Mouse (Mus musculus): ENCODE results near the gene Slc2a9. TPM values are rescaled to one million over a fixed set of nuclear protein-coding genes. Genes with fewer than 3 reads are reported as not detected.

The Slc2a9 gene
- polyA plus RNA-seq, 1 experiment from 2014 or later: 4.0 TPM

DNA sequence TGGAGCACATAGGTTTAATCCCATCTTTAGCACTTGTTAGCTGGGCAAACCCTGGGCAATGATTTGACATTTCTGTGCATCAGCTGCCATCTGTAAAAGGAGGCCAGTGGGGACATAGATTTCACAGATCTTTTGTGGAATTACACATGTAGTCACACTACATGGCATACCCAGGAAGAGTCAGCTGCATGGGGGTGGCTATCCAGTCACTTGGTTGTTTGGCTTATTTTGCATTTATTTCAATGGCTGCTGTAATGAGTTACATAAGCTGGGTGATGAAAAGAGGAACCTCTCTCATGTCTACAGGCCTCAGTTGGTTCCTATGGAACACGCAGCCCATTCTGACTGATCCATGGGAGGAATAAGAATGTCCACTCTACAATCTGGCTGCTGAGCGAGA, 143.2 kb downstream of the Slc2a9 start:
- ATAC-seq (ENCODE audit: low read depth): no peak
- H3K9me3 ChIP-seq (replicated peaks; ENCODE audit: control insufficient read depth, low read length): no peaks in the 10 kb centered on the region
- no peaks in the 10 kb centered on the region for H3K36me3 ChIP-seq (ENCODE audit: control insufficient read depth, insufficient read depth)
- H3K27ac ChIP-seq (ENCODE audit: low read length): no peak overlapping the region
- WGBS (ENCODE audit: insufficient replicate concordance): 54% methylated on average over 2 of the region's 2 CpGs
- no peak overlapping the region for H3K4me3 ChIP-seq (ENCODE audit: low read depth, low read length)
- H3K4me1 ChIP-seq (ENCODE audit: control insufficient read depth, low read depth, low read length): no peaks in the 10 kb centered on the region
- no peak overlapping the region for H3K4me2 ChIP-seq (ENCODE audit: low read depth, low read length)
- H3K9ac ChIP-seq (ENCODE audit: low read depth, low read length): no peak overlapping the region
- no peaks in the 10 kb centered on the region for H3K27me3 ChIP-seq (ENCODE audit: control insufficient read depth, insufficient read depth, low read depth, low read length)

DNA sequence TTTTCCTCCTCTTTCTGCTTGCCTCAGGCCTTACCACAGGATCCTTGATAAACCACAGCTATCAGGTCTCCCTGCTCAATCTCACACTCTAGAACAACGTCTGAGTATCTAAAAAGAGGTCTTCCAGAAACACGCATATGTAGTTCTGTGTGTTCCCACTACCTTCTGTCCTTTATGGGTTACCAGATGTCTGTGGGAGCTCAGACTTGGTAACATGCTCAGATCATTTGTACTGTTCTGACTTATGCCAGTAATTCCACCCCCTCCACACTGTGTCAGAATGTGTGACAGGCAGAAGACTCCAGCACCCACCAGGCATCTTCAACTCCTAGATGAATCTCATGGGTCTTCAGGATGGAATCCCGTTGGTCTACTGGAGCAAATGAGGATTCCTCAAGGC, 146.0 kb downstream of the Slc2a9 start:
- Histone ChIP-seq H3K4me1 (ENCODE audit: control insufficient read depth, low read depth, low read length) (no peaks in the 10 kb centered on the region), H3K27me3 (ENCODE audit: control insufficient read depth, insufficient read depth, low read depth, low read length) (no peaks in the 10 kb centered on the region), H3K9me3 (replicated peaks; ENCODE audit: control insufficient read depth, low read length) (no peaks in the 10 kb centered on the region), H3K27ac (ENCODE audit: low read length) (no peak overlapping the region), H3K4me3 (ENCODE audit: low read depth, low read length) (no peak overlapping the region), H3K4me2 (ENCODE audit: low read depth, low read length) (no peak overlapping the region), H3K9ac (ENCODE audit: low read depth, low read length) (no peak overlapping the region), H3K36me3 (ENCODE audit: control insufficient read depth, insufficient read depth) (no peaks in the 10 kb centered on the region)
- 64% methylated on average over 3 of the region's 3 CpGs for WGBS (ENCODE audit: insufficient replicate concordance)
- no peak for ATAC-seq (ENCODE audit: low read depth)

DNA sequence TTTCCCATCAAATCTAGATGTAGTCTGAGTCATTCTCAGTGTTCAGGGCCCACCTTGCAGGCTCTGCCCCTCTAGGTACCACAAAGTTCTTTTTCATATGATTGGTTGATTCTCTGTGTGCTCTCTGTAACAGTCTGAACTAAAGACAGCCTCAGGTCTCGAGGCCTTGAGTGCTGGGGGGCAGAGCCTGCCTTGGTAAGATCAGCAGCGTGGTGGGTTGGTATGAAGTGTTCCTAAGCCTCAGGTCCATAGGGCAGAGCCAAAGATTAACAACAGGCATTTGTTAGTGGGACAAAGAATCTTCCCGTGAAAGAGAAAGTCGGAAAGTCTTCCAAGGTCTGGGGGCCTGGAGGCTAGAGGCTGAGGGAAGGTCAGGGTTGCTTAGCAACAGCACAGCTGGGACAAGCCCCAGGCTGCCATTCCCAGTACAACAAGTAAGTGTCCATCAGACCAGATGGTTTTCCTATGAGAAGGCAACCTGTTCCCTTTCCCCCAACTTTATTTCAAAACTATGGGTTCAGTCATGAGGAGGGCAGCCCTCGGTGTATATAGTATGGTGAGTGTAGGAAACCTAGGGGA, 152.5 kb downstream of the Slc2a9 start:
- Histone ChIP-seq H3K4me2 (ENCODE audit: low read depth, low read length) (no peak overlapping the region), H3K4me3 (ENCODE audit: low read depth, low read length) (no peak overlapping the region), H3K27me3 (ENCODE audit: control insufficient read depth, insufficient read depth, low read depth, low read length) (no peaks in the 10 kb centered on the region), H3K9ac (ENCODE audit: low read depth, low read length) (no peak overlapping the region), H3K9me3 (replicated peaks; ENCODE audit: control insufficient read depth, low read length) (no peaks in the 10 kb centered on the region), H3K4me1 (ENCODE audit: control insufficient read depth, low read depth, low read length) (no peaks in the 10 kb centered on the region), H3K36me3 (ENCODE audit: control insufficient read depth, insufficient read depth) (no peaks in the 10 kb centered on the region), H3K27ac (ENCODE audit: low read length) (no peak overlapping the region)
- no peak for ATAC-seq (ENCODE audit: low read depth)
- 57% methylated on average over 5 of the region's 5 CpGs for WGBS (ENCODE audit: insufficient replicate concordance)

DNA sequence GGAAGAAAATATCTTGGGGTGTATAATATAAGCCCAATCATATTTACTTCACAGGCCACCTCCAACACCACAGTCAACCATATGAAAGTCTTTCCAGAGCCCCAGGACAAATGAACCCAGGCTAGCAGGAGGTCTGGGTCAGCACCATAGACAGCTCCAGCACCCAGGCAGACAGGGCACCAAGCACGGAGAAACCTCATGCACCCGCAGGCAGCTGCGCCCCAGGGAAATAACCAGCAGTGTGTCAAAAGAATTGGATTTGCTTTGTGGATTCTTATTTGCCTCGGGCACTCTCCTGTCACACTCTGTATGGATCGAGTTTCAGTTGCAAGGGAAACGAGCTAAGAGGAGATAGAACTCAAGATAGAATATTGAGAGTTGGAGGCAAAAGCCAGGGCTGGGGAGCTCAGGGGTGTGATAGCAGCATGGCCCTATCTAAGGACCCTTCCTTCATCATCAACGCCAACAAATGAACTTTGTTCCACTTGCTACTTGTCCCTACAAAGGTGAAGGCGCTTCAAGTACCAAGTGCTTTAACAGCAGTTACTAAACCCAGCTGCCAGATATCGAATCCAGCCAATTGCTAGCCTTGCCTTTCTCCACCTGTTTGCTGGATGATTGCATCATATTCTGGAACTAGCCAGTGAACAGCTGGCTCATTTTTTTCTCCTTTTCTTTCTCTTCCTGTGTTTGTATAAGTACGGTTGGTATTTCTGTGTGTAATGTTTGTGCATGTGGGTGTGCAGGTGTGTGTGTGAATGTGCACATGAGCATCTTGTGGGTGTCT, 156.1 kb downstream of the Slc2a9 start:
- no peak for ATAC-seq (ENCODE audit: low read depth)
- Histone ChIP-seq H3K9ac (ENCODE audit: low read depth, low read length) (no peak overlapping the region), H3K27me3 (ENCODE audit: control insufficient read depth, insufficient read depth, low read depth, low read length) (no peaks in the 10 kb centered on the region), H3K9me3 (replicated peaks; ENCODE audit: control insufficient read depth, low read length) (no peaks in the 10 kb centered on the region), H3K4me1 (ENCODE audit: control insufficient read depth, low read depth, low read length) (no peaks in the 10 kb centered on the region), H3K36me3 (ENCODE audit: control insufficient read depth, insufficient read depth) (no peaks in the 10 kb centered on the region), H3K4me2 (ENCODE audit: low read depth, low read length) (no peak overlapping the region), H3K27ac (ENCODE audit: low read length) (no peak overlapping the region), H3K4me3 (ENCODE audit: low read depth, low read length) (no peak overlapping the region)
- WGBS (ENCODE audit: insufficient replicate concordance): 25% methylated on average over 10 of the region's 10 CpGs

DNA sequence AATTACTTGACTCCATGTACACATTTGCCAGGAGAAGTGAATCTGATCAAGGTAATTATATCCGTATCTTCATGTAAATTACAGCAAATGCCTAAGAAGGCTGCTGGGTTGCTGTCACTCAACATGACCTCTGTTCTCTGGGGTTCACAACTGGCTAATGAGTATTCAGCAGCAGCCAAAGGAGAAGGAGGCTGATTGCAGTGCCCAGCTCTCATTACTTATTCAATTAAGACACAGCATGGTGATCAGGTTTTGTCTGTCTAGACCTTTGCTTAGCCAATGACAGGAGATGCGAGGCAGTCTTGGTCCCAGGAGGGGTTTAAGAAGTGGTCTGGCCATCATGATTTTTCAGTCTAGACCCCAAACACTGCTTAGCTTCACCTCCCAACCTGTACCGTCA, 159.8 kb downstream of the Slc2a9 start:
- no peak for ATAC-seq (ENCODE audit: low read depth)
- no peak overlapping the region for H3K4me2 ChIP-seq (ENCODE audit: low read depth, low read length)
- H3K27ac ChIP-seq (ENCODE audit: low read length): no peak overlapping the region
- no peaks in the 10 kb centered on the region for H3K36me3 ChIP-seq (ENCODE audit: control insufficient read depth, insufficient read depth)
- H3K4me3 ChIP-seq (ENCODE audit: low read depth, low read length): no peak overlapping the region
- H3K4me1 ChIP-seq (ENCODE audit: control insufficient read depth, low read depth, low read length): no peaks in the 10 kb centered on the region
- no peak overlapping the region for H3K9ac ChIP-seq (ENCODE audit: low read depth, low read length)
- WGBS (ENCODE audit: insufficient replicate concordance): 58% methylated on average over 3 of the region's 3 CpGs
- no peaks in the 10 kb centered on the region for H3K27me3 ChIP-seq (ENCODE audit: control insufficient read depth, insufficient read depth, low read depth, low read length)
- no peaks in the 10 kb centered on the region for H3K9me3 ChIP-seq (replicated peaks; ENCODE audit: control insufficient read depth, low read length)

DNA sequence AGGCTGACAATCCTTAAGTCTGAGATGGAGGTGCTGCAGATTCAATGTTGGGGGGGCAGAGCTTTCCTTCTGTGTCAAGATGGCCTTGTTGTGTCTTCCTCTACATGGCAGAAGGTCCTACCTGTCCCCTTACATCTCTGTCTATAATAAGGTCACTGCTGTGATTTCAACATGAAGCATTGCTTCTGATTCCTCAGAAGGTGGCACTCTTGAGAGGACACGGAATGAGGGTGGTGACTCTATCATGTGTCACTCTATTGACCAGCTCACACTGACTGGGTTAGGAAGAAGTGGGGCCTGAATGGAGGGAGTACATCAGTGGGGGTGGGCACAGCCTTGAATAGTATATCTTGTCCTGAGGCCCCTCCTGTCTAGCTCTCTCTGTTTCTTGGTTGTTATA, 168.4 kb downstream of the Slc2a9 start:
- Histone ChIP-seq H3K27me3 (ENCODE audit: control insufficient read depth, insufficient read depth, low read depth, low read length) (no peaks in the 10 kb centered on the region), H3K27ac (ENCODE audit: low read length) (no peak overlapping the region), H3K9ac (ENCODE audit: low read depth, low read length) (no peak overlapping the region), H3K9me3 (replicated peaks; ENCODE audit: control insufficient read depth, low read length) (no peaks in the 10 kb centered on the region), H3K4me3 (ENCODE audit: low read depth, low read length) (no peak overlapping the region), H3K4me1 (ENCODE audit: control insufficient read depth, low read depth, low read length) (no peaks in the 10 kb centered on the region), H3K4me2 (ENCODE audit: low read depth, low read length) (no peak overlapping the region), H3K36me3 (ENCODE audit: control insufficient read depth, insufficient read depth) (no peaks in the 10 kb centered on the region)
- ATAC-seq (ENCODE audit: low read depth): no peak
- WGBS (ENCODE audit: insufficient replicate concordance): 29% methylated on average over 1 of the region's 1 CpGs

DNA sequence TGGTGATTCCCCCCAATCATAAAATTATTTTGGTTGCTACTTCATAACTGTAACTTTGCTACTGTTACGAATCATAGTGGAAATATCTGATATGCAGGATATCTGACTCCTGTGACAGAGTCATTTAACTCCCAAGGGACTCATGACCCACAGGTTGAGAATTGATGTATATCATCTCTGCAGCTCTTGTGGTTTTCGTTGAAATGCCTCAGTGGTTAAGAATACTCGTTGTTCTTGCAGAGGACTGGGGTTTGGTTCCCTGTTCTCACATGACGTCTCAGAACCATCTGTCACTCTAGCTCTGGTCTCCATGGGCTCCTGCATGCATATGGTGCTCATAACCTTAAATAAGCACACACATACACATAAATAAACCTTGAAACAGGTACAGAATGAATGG, 169.6 kb downstream of the Slc2a9 start:
- H3K4me1 ChIP-seq (ENCODE audit: control insufficient read depth, low read depth, low read length): no peaks in the 10 kb centered on the region
- no peak for ATAC-seq (ENCODE audit: low read depth)
- no peaks in the 10 kb centered on the region for H3K36me3 ChIP-seq (ENCODE audit: control insufficient read depth, insufficient read depth)
- H3K27me3 ChIP-seq (ENCODE audit: control insufficient read depth, insufficient read depth, low read depth, low read length): no peaks in the 10 kb centered on the region
- no peak overlapping the region for H3K27ac ChIP-seq (ENCODE audit: low read length)
- 28% methylated on average over 4 of the region's 4 CpGs for whole genome bisulfite sequencing (ENCODE audit: insufficient replicate concordance)
- no peaks in the 10 kb centered on the region for H3K9me3 ChIP-seq (replicated peaks; ENCODE audit: control insufficient read depth, low read length)
- H3K4me3 ChIP-seq (ENCODE audit: low read depth, low read length): no peak overlapping the region
- no peak overlapping the region for H3K4me2 ChIP-seq (ENCODE audit: low read depth, low read length)
- H3K9ac ChIP-seq (ENCODE audit: low read depth, low read length): no peak overlapping the region

DNA sequence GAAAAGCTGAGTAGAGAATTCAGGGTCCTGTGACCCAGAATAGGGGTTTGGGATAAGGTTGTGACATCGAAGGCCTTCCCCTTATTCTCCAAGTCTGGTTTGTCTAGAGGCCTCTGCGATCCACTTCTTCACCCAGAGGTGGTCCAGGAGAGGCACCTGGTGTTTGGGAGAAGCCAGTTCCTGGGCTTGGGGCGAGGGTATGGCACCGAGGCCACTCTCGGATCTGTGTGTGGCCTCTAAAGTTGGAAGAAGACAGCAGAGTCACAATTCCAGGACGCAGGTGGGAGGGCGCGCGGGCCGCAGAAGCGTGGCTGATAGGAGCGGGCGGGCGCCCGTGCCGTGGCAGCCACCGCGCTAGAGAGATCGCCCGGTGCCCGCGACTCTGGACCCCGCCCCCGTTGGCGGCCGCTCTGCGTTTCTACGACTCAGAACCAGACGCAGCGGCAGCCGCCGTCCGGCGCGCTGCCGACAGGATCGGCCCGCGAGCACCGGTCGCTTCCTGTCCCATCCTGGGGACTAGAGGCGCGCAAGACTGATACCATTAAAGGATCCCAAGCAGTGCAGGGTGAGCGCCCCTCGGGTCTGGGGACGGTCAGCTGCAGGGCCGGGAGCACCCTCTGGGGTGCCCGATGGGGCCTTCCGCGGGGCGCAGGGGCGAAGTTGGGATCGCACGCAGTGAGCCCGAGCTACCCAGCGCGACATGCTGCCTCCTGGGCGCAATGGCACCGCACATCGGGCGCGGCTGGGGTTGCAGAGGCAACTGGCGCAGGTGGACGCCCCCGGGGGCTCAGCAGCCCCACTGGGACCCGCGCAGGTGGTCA, 183.8 kb downstream of the Slc2a9 start, which contains the start of gene Drd5:
Drd5 (plus strand) TSS at position 402 of the 821 bp plus-strand sequence.
- H3K4me1 ChIP-seq (ENCODE audit: control insufficient read depth, low read depth, low read length): no peaks in the 10 kb centered on the region
- H3K4me3 ChIP-seq (ENCODE audit: low read depth, low read length): no peak within 1 kb of the TSS
- H3K4me2 ChIP-seq (ENCODE audit: low read depth, low read length): no peak within 1 kb of the TSS
- 2% methylated on average over 67 of the region's 67 CpGs for WGBS (ENCODE audit: insufficient replicate concordance)
- H3K27ac ChIP-seq (ENCODE audit: low read length): no peak within 1 kb of the TSS
- ATAC-seq (ENCODE audit: low read depth): no peak
- peaks cover 29% of the 10 kb centered on the region for H3K27me3 ChIP-seq (ENCODE audit: control insufficient read depth, insufficient read depth, low read depth, low read length)
- no peaks in the 10 kb centered on the region for H3K36me3 ChIP-seq (ENCODE audit: control insufficient read depth, insufficient read depth)
- H3K9me3 ChIP-seq (replicated peaks; ENCODE audit: control insufficient read depth, low read length): no peaks in the 10 kb centered on the region
- no peak within 1 kb of the TSS for H3K9ac ChIP-seq (ENCODE audit: low read depth, low read length)

DNA sequence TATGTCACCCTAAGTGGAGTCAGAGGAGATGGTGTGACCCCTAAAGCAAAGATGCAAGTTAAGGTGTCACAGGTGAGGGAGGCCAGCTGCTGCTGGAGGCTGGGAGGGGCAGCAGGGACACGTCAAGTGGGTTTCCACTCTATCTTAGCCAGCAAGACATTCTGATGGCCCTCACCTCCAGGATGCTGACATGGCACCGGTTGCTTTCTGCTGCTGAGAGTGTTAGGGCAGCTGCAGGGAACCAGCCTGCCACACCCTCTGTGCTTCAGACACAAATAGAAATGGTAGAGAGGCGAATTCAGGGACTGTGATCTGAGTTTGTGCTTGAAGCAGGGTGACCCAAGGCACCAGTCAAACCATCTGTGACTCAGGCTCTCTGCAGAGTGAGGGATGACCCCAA, 193.1 kb downstream of the Slc2a9 start:
- H3K36me3 ChIP-seq (ENCODE audit: control insufficient read depth, insufficient read depth): no peaks in the 10 kb centered on the region
- WGBS (ENCODE audit: insufficient replicate concordance): 30% methylated on average over 3 of the region's 3 CpGs
- H3K27ac ChIP-seq (ENCODE audit: low read length): no peak overlapping the region
- H3K9ac ChIP-seq (ENCODE audit: low read depth, low read length): no peak overlapping the region
- H3K27me3 ChIP-seq (ENCODE audit: control insufficient read depth, insufficient read depth, low read depth, low read length): no peaks in the 10 kb centered on the region
- H3K4me3 ChIP-seq (ENCODE audit: low read depth, low read length): no peak overlapping the region
- ATAC-seq (ENCODE audit: low read depth): no peak
- H3K9me3 ChIP-seq (replicated peaks; ENCODE audit: control insufficient read depth, low read length): no peaks in the 10 kb centered on the region
- no peak overlapping the region for H3K4me2 ChIP-seq (ENCODE audit: low read depth, low read length)
- no peaks in the 10 kb centered on the region for H3K4me1 ChIP-seq (ENCODE audit: control insufficient read depth, low read depth, low read length)
